Mouse (Mus musculus) midbrain, embryonic 10.5 days (tissue): Measurements from ENCODE around the gene Tbxa2r. TPM values are rescaled to one million over a fixed set of nuclear protein-coding genes. Genes with fewer than 3 reads are reported as not detected.

Experiments used
- DNase-seq: peaks from one replicate; pipeline ENCODE4 v3.0.0-alpha.2; 2017; ENCODE audit warnings: low spot score
- H3K27ac ChIP-seq: fragments of 300-500 bp; sonication (generic); replicated peaks from 2 replicates; pipeline ENCODE4 v1.5.1; 2016; ENCODE audit warnings: mild to moderate bottlenecking
- H3K27me3 ChIP-seq: fragments of 300-500 bp; sonication (generic); 2 replicates; pipeline ENCODE4 v1.6.1; 2016; ENCODE audit warnings: low read depth, mild to moderate bottlenecking; ENCODE audit not compliant: poor library complexity, severe bottlenecking
- H3K36me3 ChIP-seq: fragments of 300-500 bp; sonication (generic); 2 replicates; pipeline ENCODE4 v1.6.1; 2016; ENCODE audit warnings: mild to moderate bottlenecking, moderate library complexity
- H3K4me1 ChIP-seq: fragments of 300-500 bp; sonication (generic); 2 replicates; pipeline ENCODE4 v1.6.1; 2016
- H3K4me3 ChIP-seq: fragments of 300-500 bp; sonication (generic); 2 replicates; pipeline ENCODE4 v1.5.1; 2016; ENCODE audit warnings: mild to moderate bottlenecking, moderate library complexity
- H3K9me3 ChIP-seq: fragments of 300-500 bp; sonication (generic); replicated peaks from 2 replicates; pipeline ENCODE4 v1.6.1; 2016; ENCODE audit warnings: mild to moderate bottlenecking
- WGBS: fragments of 180-500 bp; shearing (Covaris S2); methylation state at CpG from one replicate; pipeline ENCODE4 v1.1.7; 2016; 5-methylcytosine and 5-hydroxymethylcytosine counted together
- polyA plus RNA-seq: library from polyadenylated mRNA; unstranded; fragments of >200 nt; fragmentation: Nextera tagmentation; extraction: Ambion mirVana; gene quantifications from 2 replicates; pipeline ENCODE4 v1.2.1, GENCODE M21; 2016

Tbxa2r gene
- polyA plus RNA-seq, 1 experiment from 2014 or later, result 3.3 TPM

- peaks cover 47% of the 10 kb centered on the region for H3K4me1 ChIP-seq
- 49% methylated on average over 6 of the region's 6 CpGs for WGBS
- no peaks in the 10 kb centered on the region for H3K9me3 ChIP-seq
- peak overlapping the region; percentile 93 for H3K4me3 ChIP-seq
- peaks cover 49% of the 10 kb centered on the region for H3K36me3 ChIP-seq
- H3K27ac ChIP-seq, result peak overlapping the region; percentile 97
- no peak for DNase-seq
- no peaks in the 10 kb centered on the region for H3K27me3 ChIP-seq
Measured at GRCm38 (mm10) chr10:81376561-81377361, 48.2 kb downstream of the Tbxa2r start.

- Histone ChIP-seq H3K27me3 (no peaks in the 10 kb centered on the region), H3K4me3 (peak overlapping the region; percentile 93), H3K9me3 (no peaks in the 10 kb centered on the region), H3K36me3 (peaks cover 44% of the 10 kb centered on the region), H3K27ac (peak overlapping the region; percentile 97), H3K4me1 (peaks cover 42% of the 10 kb centered on the region)
- no peak for DNase-seq
- 69% methylated on average over 2 of the region's 2 CpGs for WGBS
Measured at GRCm38 (mm10) chr10:81377362-81377664, 48.8 kb downstream of the Tbxa2r start.

- peak within 1 kb of the TSS; percentile 93 for H3K4me3 ChIP-seq
- H3K27ac ChIP-seq, result peak within 1 kb of the TSS; percentile 97
- WGBS, result 1% methylated on average over 59 of the region's 59 CpGs
- no peak for DNase-seq
- H3K4me1 ChIP-seq, result peaks cover 38% of the 10 kb centered on the region
- no peaks in the 10 kb centered on the region for H3K27me3 ChIP-seq
- H3K36me3 ChIP-seq, result peaks cover 37% of the 10 kb centered on the region
- H3K9me3 ChIP-seq, result no peaks in the 10 kb centered on the region
Measured at GRCm38 (mm10) chr10:81377793-81378552, 49.4 kb downstream of the Tbxa2r start, which contains the start of gene Fzr1. Gene Fzr1, minus strand, starts transcription at chr10:81378516.

- H3K9me3 ChIP-seq, result no peaks in the 10 kb centered on the region
- peaks cover 32% of the 10 kb centered on the region for H3K4me1 ChIP-seq
- WGBS, result under 1% methylated on average over 46 of the region's 46 CpGs
- peak overlapping the region; percentile 97 for H3K27ac ChIP-seq
- peaks cover 30% of the 10 kb centered on the region for H3K36me3 ChIP-seq
- peak; percentile 100 for DNase-seq
- H3K4me3 ChIP-seq, result peak overlapping the region; percentile 93
- H3K27me3 ChIP-seq, result no peaks in the 10 kb centered on the region
Measured at GRCm38 (mm10) chr10:81378553-81379182, 50.1 kb downstream of the Tbxa2r start.

- Histone ChIP-seq H3K27me3 (no peaks in the 10 kb centered on the region), H3K36me3 (peaks cover 25% of the 10 kb centered on the region), H3K27ac (peak overlapping the region; percentile 97), H3K4me3 (peak overlapping the region; percentile 93), H3K4me1 (peaks cover 32% of the 10 kb centered on the region), H3K9me3 (no peaks in the 10 kb centered on the region)
- WGBS, result 62% methylated on average over 3 of the region's 3 CpGs
- no peak for DNase-seq
Measured at GRCm38 (mm10) chr10:81379183-81379553, 50.6 kb downstream of the Tbxa2r start.

- H3K36me3 ChIP-seq, result peaks cover 19% of the 10 kb centered on the region
- H3K27me3 ChIP-seq, result no peaks in the 10 kb centered on the region
- 90% methylated on average over 6 of the region's 6 CpGs for WGBS
- no peaks in the 10 kb centered on the region for H3K9me3 ChIP-seq
- H3K4me3 ChIP-seq, result no peak overlapping the region
- H3K27ac ChIP-seq, result peak overlapping the region; percentile 97
- H3K4me1 ChIP-seq, result peaks cover 36% of the 10 kb centered on the region
- DNase-seq, result no peak
Measured at GRCm38 (mm10) chr10:81379809-81380378, 51.4 kb downstream of the Tbxa2r start.

- Histone ChIP-seq H3K36me3 (peaks cover 15% of the 10 kb centered on the region), H3K27ac (no peak overlapping the region), H3K4me3 (no peak overlapping the region), H3K4me1 (peaks cover 34% of the 10 kb centered on the region), H3K9me3 (no peaks in the 10 kb centered on the region), H3K27me3 (no peaks in the 10 kb centered on the region)
- 88% methylated on average over 5 of the region's 5 CpGs for WGBS
- DNase-seq, result no peak
Measured at GRCm38 (mm10) chr10:81382039-81382438, 53.5 kb downstream of the Tbxa2r start.

- H3K36me3 ChIP-seq, result peaks cover 35% of the 10 kb centered on the region
- peaks cover 26% of the 10 kb centered on the region for H3K4me1 ChIP-seq
- H3K4me3 ChIP-seq, result peak within 1 kb of the TSS; percentile 87
- H3K27me3 ChIP-seq, result no peaks in the 10 kb centered on the region
- WGBS, result 8% methylated on average over 54 of the region's 54 CpGs
- H3K27ac ChIP-seq, result peak within 1 kb of the TSS; percentile 89
- peak; percentile 98 for DNase-seq
- H3K9me3 ChIP-seq, result no peaks in the 10 kb centered on the region
Measured at GRCm38 (mm10) chr10:81383802-81384604, 55.5 kb downstream of the Tbxa2r start, which contains the start of the genes Dohh and Gm48551. Gene Dohh, plus strand, starts transcription at chr10:81384428. Gene Gm48551, plus strand, starts transcription at chr10:81384466.

GRCm38 (mm10) chr10:81384605-81384982 lies 56.1 kb downstream of the Tbxa2r start:
- Histone ChIP-seq H3K27me3 (no peaks in the 10 kb centered on the region), H3K36me3 (peaks cover 38% of the 10 kb centered on the region), H3K9me3 (no peaks in the 10 kb centered on the region), H3K4me3 (peak overlapping the region; percentile 87), H3K4me1 (peaks cover 28% of the 10 kb centered on the region), H3K27ac (peak overlapping the region; percentile 89)
- WGBS, result under 1% methylated on average over 19 of the region's 19 CpGs
- no peak for DNase-seq
